Mouse (Mus musculus) CH12.LX (cell line): ENCODE data around the gene Fdx1l. TPM values are rescaled to one million over a fixed set of nuclear protein-coding genes. Genes with fewer than 3 reads are reported as not detected.

Experiments used
- DNase-seq: peaks from one replicate; pipeline ENCODE4 v3.0.0-alpha.2; 2013; ENCODE audit errors: extremely low read depth
- H3K27ac ChIP-seq: 2 replicates; pipeline ENCODE4 v1.5.1; 2012; ENCODE audit warnings: low read depth, mild to moderate bottlenecking, control low read depth, moderate library complexity; ENCODE audit not compliant: insufficient read depth
- H3K27me3 ChIP-seq: replicated peaks from 2 replicates; pipeline ENCODE3; 2012; ENCODE audit warnings: inconsistent platforms
- H3K36me3 ChIP-seq, 2 experiments: replicated peaks in 1 of 2; 2 replicates each; pipeline versions ENCODE3 to v1.6.1; 2012; ENCODE audit warnings: inconsistent platforms in 1 of 2, low read length in 1 of 2, mild to moderate bottlenecking in 1 of 2, mixed read lengths in 1 of 2, moderate library complexity in 1 of 2; ENCODE audit not compliant: control insufficient read depth in 1 of 2, insufficient read depth in 1 of 2
- H3K4me1 ChIP-seq, 2 experiments: 2 replicates each; pipeline ENCODE4 v1.6.1; 2012; ENCODE audit warnings: inconsistent platforms in 1 of 2, moderate library complexity in 1 of 2; ENCODE audit not compliant: insufficient read depth in 2 of 2, control insufficient read depth in 1 of 2
- H3K4me2 ChIP-seq: 2 replicates; pipeline ENCODE4 v1.6.1; 2012; ENCODE audit warnings: low read depth, mild to moderate bottlenecking, control low read depth; ENCODE audit not compliant: poor library complexity, insufficient read depth, severe bottlenecking
- H3K4me3 ChIP-seq, 3 experiments: fragments of 150-350 bp in 1 of 3; sonication (generic) in 1 of 3; replicated peaks in 1 of 3; 2 replicates each; pipeline versions ENCODE3 to v1.5.1; 2011 to 2012; ENCODE audit warnings: low read depth in 2 of 3, low read length in 2 of 3, mild to moderate bottlenecking in 2 of 3, moderate library complexity in 2 of 3, control low read depth in 1 of 3, improper control_type of control experiment in 1 of 3, inconsistent platforms in 1 of 3, mixed read lengths in 1 of 3; ENCODE audit not compliant: poor library complexity in 1 of 3
- H3K79me2 ChIP-seq: replicated peaks from 2 replicates; pipeline ENCODE4 v1.6.1; 2012; ENCODE audit warnings: mild to moderate bottlenecking, moderate library complexity; ENCODE audit not compliant: control insufficient read depth, poor library complexity, insufficient read depth, severe bottlenecking; ENCODE audit errors: extremely low read depth
- H3K9ac ChIP-seq: 2 replicates; pipeline ENCODE4 v1.6.1; 2012; ENCODE audit warnings: low read depth, mild to moderate bottlenecking, control low read depth, moderate library complexity; ENCODE audit not compliant: insufficient read depth
- H3K9me3 ChIP-seq: replicated peaks from 2 replicates; pipeline ENCODE3; 2012; ENCODE audit warnings: low read length, inconsistent platforms, mixed read lengths
- BHLHE40 ChIP-seq: IDR thresholded peaks from 2 replicates; pipeline ENCODE4 v1.6.1; 2011; ENCODE audit warnings: mild to moderate bottlenecking, low read depth, low read length, improper control_type of control experiment
- CHD1 ChIP-seq: IDR thresholded peaks from 2 replicates; pipeline ENCODE4 v1.6.1; 2012; ENCODE audit warnings: low read depth, low read length, improper control_type of control experiment, inconsistent platforms
- ELF1 ChIP-seq: IDR thresholded peaks from 2 replicates; pipeline ENCODE4 v1.6.1; 2014; ENCODE audit warnings: low read depth, mild to moderate bottlenecking, inconsistent platforms, low read length, improper control_type of control experiment
- HCFC1 ChIP-seq: IDR thresholded peaks from 2 replicates; pipeline ENCODE4 v1.6.1; 2012; ENCODE audit warnings: low read depth, mild to moderate bottlenecking, inconsistent platforms, low read length, improper control_type of control experiment
- IRF4 ChIP-seq: IDR thresholded peaks from 2 replicates; pipeline ENCODE4 v1.6.1; 2014; ENCODE audit warnings: low read depth, mild to moderate bottlenecking, inconsistent platforms, low read length, improper control_type of control experiment
- JUN ChIP-seq: IDR thresholded peaks from 2 replicates; pipeline ENCODE4 v1.6.1; 2011; ENCODE audit warnings: low read depth, mild to moderate bottlenecking, low read length, improper control_type of control experiment, moderate library complexity; ENCODE audit not compliant: insufficient read depth
- KAT2A ChIP-seq: IDR thresholded peaks from 2 replicates; pipeline ENCODE4 v1.6.1; 2012; ENCODE audit warnings: low read length, improper control_type of control experiment, inconsistent platforms; ENCODE audit not compliant: insufficient replicate concordance
- MAFK ChIP-seq: IDR thresholded peaks from 2 replicates; pipeline ENCODE4 v1.6.1; 2011; ENCODE audit warnings: low read length, improper control_type of control experiment; ENCODE audit not compliant: insufficient replicate concordance
- MYC ChIP-seq: IDR thresholded peaks from 2 replicates; pipeline ENCODE4 v1.6.1; 2011; ENCODE audit warnings: low read depth, mild to moderate bottlenecking, improper control_type of control experiment, low read length
- NELFE ChIP-seq: IDR thresholded peaks from 2 replicates; pipeline ENCODE4 v1.6.1; 2011; ENCODE audit warnings: low read depth, low read length, improper control_type of control experiment
- PAX5 ChIP-seq: IDR thresholded peaks from 2 replicates; pipeline ENCODE4 v1.6.1; 2012; ENCODE audit warnings: low read length, inconsistent platforms, mixed read lengths
- POLR2AphosphoS2 ChIP-seq: IDR thresholded peaks from 2 replicates; pipeline ENCODE4 v1.6.1; 2011; ENCODE audit warnings: low read depth, low read length, improper control_type of control experiment
- RAD21 ChIP-seq: IDR thresholded peaks from 2 replicates; pipeline ENCODE4 v1.6.1; 2011; ENCODE audit warnings: low read depth, mild to moderate bottlenecking, low read length, improper control_type of control experiment, moderate library complexity
- SIN3A ChIP-seq: IDR thresholded peaks from 2 replicates; pipeline ENCODE4 v1.6.1; 2012; ENCODE audit warnings: low read length, improper control_type of control experiment, inconsistent platforms
- TBP ChIP-seq: conservative IDR thresholded peaks from 2 replicates; pipeline ENCODE4 v1.6.1; 2011; ENCODE audit warnings: low read depth, low read length, improper control_type of control experiment
- ZC3H11A ChIP-seq: IDR thresholded peaks from 2 replicates; pipeline ENCODE4 v1.6.1; 2012; ENCODE audit warnings: low read depth, mild to moderate bottlenecking, inconsistent platforms, low read length, improper control_type of control experiment
- dilution Hi-C: fragments of 300-500 bp; cut with MboI; formaldehyde crosslinking; loops from 2 replicates; pipeline ENCODE4 v1.14.3; 2020; ENCODE audit warnings: low sequenced_read_pairs; ENCODE audit not compliant: extremely low pct_unique_long_range_greater_than_20kb, extremely low pct_ligation_motif_present
- in situ Hi-C: fragments of 300-500 bp; cut with MboI; formaldehyde crosslinking; loops from 3 replicates; pipeline ENCODE4 v1.14.3; 2019; ENCODE audit warnings: low sequenced_read_pairs, low pct_ligation_motif_present, low pct_unique_long_range_greater_than_20kb, mixed read lengths
- polyA plus RNA-seq: library from polyadenylated mRNA; unstranded; fragments of >175 nt; gene quantifications from 2 replicates; pipeline ENCODE4 v1.2.1, GENCODE M21; 2012; ENCODE audit warnings: low read depth; ENCODE audit not compliant: insufficient read length
- total RNA-seq, 2 experiments: library from RNA; depleted of rRNA; stranded (reverse); fragments of 300-350 nt in 1 of 2; fragments of >200 nt in 1 of 2; gene quantifications; 2 replicates each; pipeline ENCODE4 v1.2.3; 2012 to 2014

Fdx1l gene
- total and polyA plus RNA-seq, 3 experiments, result 70.8 to 105 (median 79.7) TPM

- peaks cover 9 to 46% of the 10 kb centered on the region in 2 experiments for H3K4me1 ChIP-seq
- peak overlapping the region; percentile 95 for H3K27ac ChIP-seq
- dilution Hi-C loops (no loop called here), in situ Hi-C loops (loop anchor here (5.0 kb wide), 1 partner anchor 41 kb away; the partner anchor contains the start of gene Tyk2)
- H3K9ac ChIP-seq, result peak overlapping the region; percentile 96
- peak overlapping the region; percentile 78 to 92 (median 85) for H3K4me3 ChIP-seq
- DNase-seq, result no peak
- H3K27me3 ChIP-seq, result no peaks in the 10 kb centered on the region
- peak; percentile 57; the same call in 1 of the 2 replicates for TF ChIP-seq ELF1
- no peak for TF ChIP-seq ZC3H11A
- peaks cover 48 to 67% of the 10 kb centered on the region in 2 experiments for H3K36me3 ChIP-seq
- no peaks in the 10 kb centered on the region for H3K9me3 ChIP-seq
- peak overlapping the region; percentile 63 for H3K4me2 ChIP-seq
- peaks cover 51% of the 10 kb centered on the region for H3K79me2 ChIP-seq
These were observed 17.7 kb upstream of the Fdx1l start for GRCm38 (mm10) chr9:21090972-21091706.

GRCm38 (mm10) chr9:21090537-21090936 lies 17.1 kb upstream of the Fdx1l start:
- Histone ChIP-seq H3K27me3 (no peaks in the 10 kb centered on the region), H3K36me3 (peaks cover 54 to 71% of the 10 kb centered on the region in 2 experiments), H3K4me3 (peak overlapping the region; percentile 78 to 92 (median 85)), H3K9ac (peak overlapping the region; percentile 96), H3K9me3 (no peaks in the 10 kb centered on the region), H3K4me1 (peaks cover 9 to 52% of the 10 kb centered on the region in 2 experiments), H3K4me2 (peak overlapping the region; percentile 63), H3K27ac (peak overlapping the region; percentile 95), H3K79me2 (peaks cover 57% of the 10 kb centered on the region)
- no peak for TF ChIP-seq JUN
- TF ChIP-seq POLR2AphosphoS2, result no peak
- TF ChIP-seq MYC, result no peak
- TF ChIP-seq NELFE, result no peak
- TF ChIP-seq IRF4, result no peak
- TF ChIP-seq SIN3A, result no peak
- no peak for TF ChIP-seq TBP
- TF ChIP-seq PAX5, result no peak
- no peak for TF ChIP-seq MAFK
- TF ChIP-seq CHD1, result no peak
- dilution Hi-C loops, result no loop called here
- DNase-seq, result no peak
- in situ Hi-C loops, result loop anchor here (5.0 kb wide), 1 partner anchor 42 kb away; the partner anchor contains the start of gene Tyk2

GRCm38 (mm10) chr9:21083324-21083723 lies 9.9 kb upstream of the Fdx1l start:
- H3K4me3 ChIP-seq, result no peak overlapping the region
- peaks cover 0 to 26% of the 10 kb centered on the region in 2 experiments; a peak in 3 of 4 replicates for H3K4me1 ChIP-seq
- TF ChIP-seq HCFC1 (no peak), BHLHE40 (no peak), RAD21 (no peak), MYC (no peak), MAFK (no peak), KAT2A (no peak)
- in situ Hi-C loops (no loop called here), dilution Hi-C loops (no loop called here)
- H3K9me3 ChIP-seq, result no peaks in the 10 kb centered on the region
- peaks cover 83 to 96% of the 10 kb centered on the region in 2 experiments for H3K36me3 ChIP-seq
- no peak overlapping the region for H3K27ac ChIP-seq
- H3K4me2 ChIP-seq, result no peak overlapping the region
- H3K9ac ChIP-seq, result no peak overlapping the region
- DNase-seq, result no peak
- H3K27me3 ChIP-seq, result no peaks in the 10 kb centered on the region
- peaks cover 54% of the 10 kb centered on the region for H3K79me2 ChIP-seq
